Mouse (Mus musculus) c-Kit-positive CD71-negative TER-119-negative erythroid progenitor cells, embryonic 14.5 days (primary cell): Measurements from ENCODE around the gene C8a.

ENCODE experiments used
- DNase-seq: peaks from one replicate; pipeline ENCODE4 v3.0.0-alpha.2; 2013; ENCODE audit warnings: low read depth

The C8a gene

GRCm38 (mm10) chr4:104842204-104842603, 34.0 kb downstream of the C8a start:
- DNase-seq: no peak

DNA sequence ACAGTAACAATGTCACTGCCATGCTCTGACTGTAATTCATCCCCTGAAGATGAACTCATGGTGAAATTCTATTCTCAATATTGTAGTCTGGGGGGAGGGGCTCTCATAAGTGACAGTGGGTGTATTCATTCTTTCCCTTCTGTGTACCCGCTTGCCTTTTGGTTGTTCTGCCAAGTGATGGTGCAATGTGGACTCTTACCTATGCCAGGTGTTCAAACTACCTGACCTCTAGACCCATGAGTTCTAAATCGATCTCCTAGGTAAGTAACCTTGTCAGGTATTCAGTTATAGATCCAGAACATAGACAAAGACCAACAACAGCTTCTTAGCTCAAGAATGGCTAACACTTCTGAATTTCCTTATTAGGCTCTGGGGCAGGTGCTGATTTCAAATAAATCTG, 37.9 kb downstream of the C8a start:
- DNase-seq: no peak

DNA sequence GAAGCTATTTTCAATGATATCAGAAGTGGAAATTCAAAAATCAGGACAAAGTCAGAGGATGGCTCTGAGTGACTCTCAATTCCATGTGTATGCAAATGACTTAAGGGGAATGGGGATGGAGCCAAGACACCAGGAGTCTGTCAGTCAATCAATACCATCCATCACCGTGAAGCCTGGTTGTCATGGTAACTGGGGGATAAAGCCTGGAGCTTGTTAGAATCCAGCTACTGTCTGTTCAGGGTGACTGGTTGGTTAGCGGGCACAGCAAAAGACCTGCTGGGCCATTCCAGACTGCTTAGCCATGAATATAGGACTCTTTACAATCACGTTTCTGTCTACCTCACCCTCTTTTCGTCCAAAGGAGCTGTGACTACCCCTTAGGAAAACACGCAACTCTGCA, 41.1 kb downstream of the C8a start:
- DNase-seq: no peak

DNA sequence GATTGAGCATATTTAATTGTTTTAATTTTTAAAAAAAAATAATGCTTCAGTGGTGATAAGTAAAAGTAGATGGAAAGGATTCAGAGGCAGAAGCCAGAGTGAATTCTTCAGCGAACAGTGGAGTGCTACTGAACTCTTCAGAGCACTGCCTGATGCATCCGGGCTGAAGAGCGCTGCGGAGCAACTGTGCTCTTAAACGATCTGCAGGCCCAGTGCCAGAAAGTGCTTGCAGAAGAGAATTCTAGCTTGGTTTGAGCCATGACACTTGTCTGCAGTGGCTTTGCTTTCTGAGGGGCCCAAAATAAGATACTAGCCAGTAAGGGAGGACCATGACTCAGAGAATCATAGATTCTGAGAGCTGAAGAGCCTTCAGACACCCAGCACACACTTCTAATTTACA, 47.3 kb downstream of the C8a start:
- DNase-seq: no peak

GRCm38 (mm10) chr4:104824381-104825077, 51.7 kb downstream of the C8a start:
- DNase-seq: no peak

DNA sequence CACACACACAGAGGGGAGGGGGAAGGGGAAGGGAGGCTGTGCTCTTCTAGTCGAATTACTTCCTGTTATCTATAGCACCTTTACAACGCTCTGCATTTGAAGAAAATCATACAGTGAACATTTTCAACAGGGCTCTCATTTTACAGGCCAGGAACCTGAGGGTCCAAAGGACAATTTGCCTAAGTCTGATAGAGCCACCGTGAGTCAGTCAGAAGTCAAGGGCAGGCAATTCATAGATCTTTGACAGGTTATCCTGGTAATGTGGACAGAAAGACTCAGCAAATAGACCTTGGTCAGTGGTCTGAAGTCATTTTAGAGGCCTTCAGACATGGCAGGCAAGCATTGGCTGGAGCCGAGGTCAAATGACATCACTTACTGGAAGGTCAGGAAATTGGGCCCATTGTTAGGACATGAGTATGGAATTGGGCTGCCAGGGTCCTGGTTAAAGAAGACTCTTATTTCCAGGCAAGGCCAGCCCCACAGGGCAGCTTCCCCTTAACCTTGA, 52.5 kb downstream of the C8a start:
- no peak for DNase-seq

DNA sequence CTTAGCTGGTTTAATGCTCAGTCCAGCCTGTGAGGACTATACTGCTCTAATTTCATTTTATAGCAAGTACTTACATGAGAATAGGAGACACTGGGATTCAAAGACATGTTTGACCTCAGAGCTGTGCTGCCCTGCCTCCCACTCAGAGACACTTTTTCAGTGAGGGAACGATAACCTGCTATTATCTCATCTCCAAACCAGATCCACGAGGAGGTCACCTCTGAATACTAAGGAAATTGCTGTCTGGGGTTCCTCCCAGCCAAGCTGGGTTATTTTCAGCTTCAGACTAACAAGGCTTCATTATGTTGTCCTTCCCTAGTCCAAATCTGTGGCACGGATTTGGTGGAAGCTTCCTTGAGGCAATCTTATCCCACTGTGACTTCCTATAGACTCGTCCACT, 56.3 kb downstream of the C8a start:
- DNase-seq: no peak

DNA sequence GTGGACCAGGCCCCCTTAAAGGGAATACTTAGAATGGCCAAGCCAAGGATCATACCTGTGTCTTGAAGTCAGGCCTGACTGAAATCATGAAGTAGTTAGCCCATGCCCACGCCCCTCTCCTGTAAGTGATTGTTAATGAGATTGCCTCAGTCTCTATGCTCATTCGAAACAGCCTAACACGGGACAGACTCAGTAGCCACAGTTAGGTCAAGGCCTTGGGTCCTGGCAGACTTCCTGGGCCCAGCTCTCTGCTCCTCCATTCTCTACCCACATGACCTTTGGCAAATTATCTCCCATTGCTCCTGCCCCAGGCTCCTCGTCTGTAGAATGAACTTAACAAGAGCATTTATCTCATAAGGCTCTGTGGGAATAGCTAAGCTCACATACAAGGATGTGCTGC, 57.2 kb downstream of the C8a start:
- DNase-seq: no peak

- no peak for DNase-seq
Measured at GRCm38 (mm10) chr4:104817509-104817908, 58.7 kb downstream of the C8a start.

GRCm38 (mm10) chr4:104816519-104817232, 59.5 kb downstream of the C8a start:
- DNase-seq: no peak

GRCm38 (mm10) chr4:104813617-104814016, 62.6 kb downstream of the C8a start:
- DNase-seq: no peak

- DNase-seq: no peak
Measured at GRCm38 (mm10) chr4:104810710-104811286, 65.4 kb downstream of the C8a start.

DNA sequence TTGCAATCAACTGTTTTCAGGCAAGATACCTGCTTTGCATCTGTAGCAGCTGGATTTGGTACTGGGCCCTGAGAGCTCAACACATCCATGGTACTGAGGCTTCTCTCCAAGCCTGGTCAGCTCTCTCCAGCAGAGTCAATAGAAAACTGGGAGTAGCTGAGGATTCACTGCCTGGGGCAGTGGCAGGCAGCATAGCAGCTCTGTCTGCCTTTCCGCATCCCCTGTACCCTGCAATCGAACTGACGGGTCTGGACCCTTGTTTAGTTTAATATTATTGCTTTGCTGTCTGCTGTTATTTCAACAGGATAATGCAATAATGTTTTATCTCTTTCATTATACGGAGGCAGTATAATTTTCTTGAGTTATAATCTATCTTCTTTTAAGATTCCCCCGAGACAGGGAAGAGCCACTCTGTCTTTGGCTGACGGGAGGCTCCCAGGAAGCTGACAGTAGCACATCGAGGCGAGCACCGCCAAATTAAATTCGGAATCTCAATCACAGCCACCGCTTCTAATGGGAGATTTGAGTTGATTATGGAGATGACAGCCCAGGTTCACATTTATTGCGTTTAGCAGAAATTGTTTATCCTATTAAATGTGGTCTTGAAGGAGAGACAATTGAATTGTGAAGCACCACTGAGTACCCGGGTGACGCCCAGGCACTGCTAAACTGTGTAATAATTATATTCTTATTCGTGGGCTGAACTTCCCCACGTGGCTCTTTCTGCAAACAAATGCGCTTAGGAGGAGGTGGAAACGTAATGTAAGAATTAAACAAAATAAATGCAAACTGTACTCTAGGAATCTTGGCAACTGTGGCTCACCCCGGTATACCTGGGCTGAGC, 70.6 kb downstream of the C8a start:
- DNase-seq: no peak

- no peak for DNase-seq
Measured at GRCm38 (mm10) chr4:104804100-104804499, 72.1 kb downstream of the C8a start.

GRCm38 (mm10) chr4:104801625-104802024, 74.6 kb downstream of the C8a start:
- no peak for DNase-seq

- no peak for DNase-seq
Measured at GRCm38 (mm10) chr4:104798951-104799350, 77.2 kb downstream of the C8a start.

DNA sequence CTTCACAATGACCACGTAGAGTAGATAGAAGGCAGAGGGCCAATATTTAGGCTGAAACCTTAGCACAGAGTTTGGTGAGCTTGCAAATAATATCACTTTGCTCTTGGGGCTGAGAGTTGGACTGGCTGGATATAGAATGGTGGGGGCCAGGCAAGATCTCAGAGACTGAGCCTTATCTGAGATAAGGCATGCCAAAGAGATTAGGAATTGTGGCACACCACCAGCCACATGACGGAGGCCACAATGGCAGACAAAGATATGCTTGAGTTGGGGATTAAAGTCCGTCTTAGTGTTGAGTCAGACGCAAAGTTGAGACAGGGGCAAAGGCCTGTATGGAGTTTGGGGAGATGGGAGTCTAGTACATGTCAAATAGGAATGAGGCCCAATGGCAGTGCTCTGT, 84.1 kb downstream of the C8a start:
- no peak for DNase-seq

GRCm38 (mm10) chr4:104782346-104782745, 93.9 kb downstream of the C8a start:
- no peak for DNase-seq

DNA sequence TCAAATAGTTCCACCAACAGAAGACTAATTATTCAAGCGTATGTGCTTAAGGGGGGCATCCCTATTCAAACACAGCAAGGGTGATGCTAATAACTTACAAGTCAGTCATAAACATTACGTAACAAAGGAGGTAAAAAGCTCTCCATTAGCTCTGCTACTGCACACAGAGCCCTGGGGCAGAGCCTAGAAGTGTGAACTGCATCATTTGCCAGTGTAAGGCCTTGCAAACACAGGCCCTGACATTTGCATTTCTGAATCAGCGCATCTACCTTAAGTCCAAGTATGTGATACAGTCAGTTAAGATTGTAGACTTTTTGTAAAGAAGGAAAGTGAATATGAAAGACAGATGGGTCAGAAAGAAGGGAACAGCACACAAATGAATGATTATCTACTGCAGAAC, 94.8 kb downstream of the C8a start:
- DNase-seq: no peak

DNA sequence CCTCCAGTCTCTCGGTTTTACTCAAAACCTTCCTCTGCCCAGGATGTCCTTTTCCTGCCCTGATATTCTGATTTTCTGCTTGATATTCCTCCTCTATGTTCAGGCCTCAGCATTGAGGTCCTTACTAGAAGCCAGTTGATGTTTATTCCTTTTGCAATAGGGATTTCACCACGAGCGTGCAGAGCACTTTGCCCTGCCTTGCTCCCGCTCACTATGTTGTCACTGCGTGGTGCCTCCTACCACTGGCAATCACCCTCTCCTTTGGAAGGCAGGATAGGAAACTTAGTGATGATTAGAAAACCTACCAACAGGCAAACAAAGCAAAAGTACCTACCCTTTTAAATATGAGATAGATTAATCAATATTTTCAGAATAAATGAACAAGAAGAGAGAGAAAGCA, 96.7 kb downstream of the C8a start:
- DNase-seq: no peak

- no peak for DNase-seq
Measured at GRCm38 (mm10) chr4:104775601-104776000, 100.6 kb downstream of the C8a start.

DNA sequence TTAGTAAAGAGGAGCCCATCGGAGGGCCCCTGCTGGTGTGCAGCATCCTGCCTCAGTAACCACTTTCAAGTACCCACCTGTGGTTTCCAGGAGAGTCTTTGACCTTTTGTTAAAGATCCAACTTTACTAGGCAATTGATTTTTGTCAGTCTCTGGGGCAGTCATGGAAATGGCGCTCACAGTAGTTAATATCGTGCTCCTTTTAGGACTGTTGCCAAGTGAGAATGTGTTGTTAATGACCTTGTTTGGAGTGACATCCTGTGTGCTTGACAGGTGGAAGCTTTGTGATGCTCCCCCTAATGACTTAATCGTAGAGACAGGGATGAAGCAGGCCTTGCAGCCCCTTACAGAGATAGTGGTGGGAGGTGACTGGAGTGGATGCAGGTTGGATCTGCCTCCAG, 105.9 kb downstream of the C8a start:
- DNase-seq: no peak
